Mouse (Mus musculus): ENCODE data around the gene Olfr1395. TPM values are rescaled to one million over a fixed set of nuclear protein-coding genes. Genes with fewer than 3 reads are reported as not detected.
A peak's percentile ranks its signal among the peaks of the same experiment; 100 is the strongest.

Olfr1395 gene
- total and polyA plus RNA-seq, 3 experiments: not detected

DNA sequence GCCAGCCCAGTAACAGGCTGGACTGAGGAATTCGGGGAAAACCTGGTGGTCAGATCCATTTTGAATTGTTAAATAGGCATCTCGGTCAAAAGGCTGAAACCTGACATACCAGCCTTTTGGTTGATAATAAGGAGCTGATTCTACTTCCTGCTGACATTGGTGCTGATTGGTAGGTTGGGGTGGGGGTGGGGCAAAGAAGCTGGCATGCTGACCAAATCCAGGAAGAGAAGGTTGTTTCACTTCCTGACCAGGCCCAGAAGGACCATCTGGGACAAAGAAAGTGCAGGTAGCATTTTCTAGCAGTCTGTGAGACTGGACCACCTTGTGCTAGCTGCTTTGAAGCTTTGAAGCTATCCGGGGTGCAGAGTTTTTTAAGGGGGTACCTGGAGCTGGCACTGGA, 41.7 kb upstream of the Olfr1395 start:
- Histone ChIP-seq H3K79me2 (ENCODE audit: control insufficient read depth, insufficient read depth, low read length, poor library complexity) (no peaks in the 10 kb centered on the region), H3K36me3 (ENCODE audit: control insufficient read depth in 1 of 2, insufficient read depth in 2 of 2, low read length in 2 of 2) (peaks cover 0 to 9% of the 10 kb centered on the region in 2 experiments; a peak in 3 of 4 replicates), H3K4me1 (ENCODE audit: control insufficient read depth in 1 of 2, insufficient read depth in 2 of 2, low read length in 2 of 2) (peaks cover 2 to 8% of the 10 kb centered on the region in 2 experiments; a peak in 3 of 4 replicates), H3K9ac (ENCODE audit: control insufficient read depth, low read depth, low read length, poor library complexity, severe bottlenecking) (peak overlapping the region; percentile 12; the same call in 1 of the 2 replicates), H3K4me3 (ENCODE audit: control insufficient read depth in 1 of 2, insufficient read depth in 1 of 2, low read depth in 2 of 2, low read length in 2 of 2) (0 out of 4 replicates have a peak overlapping the region, but pooled peaks of 1 of the 2 experiments have one; percentile 22), H3K9me3 (replicated peaks; ENCODE audit: insufficient read depth, low read length) (no peaks in the 10 kb centered on the region), H3K27me3 (ENCODE audit: control insufficient read depth in 1 of 2, insufficient read depth in 2 of 2, low read length in 2 of 2) (no peaks in the 10 kb centered on the region), H3K27ac (ENCODE audit: control insufficient read depth, low read depth, low read length) (no peak overlapping the region)
- TF ChIP-seq POLR2AphosphoS2 (IDR thresholded peaks at IDR 0.05; ENCODE audit: low read length) (no peak), MAFK (IDR thresholded peaks at IDR 0.05; ENCODE audit: borderline replicate concordance, low read depth, low read length) (no peak), NELFE (IDR thresholded peaks at IDR 0.05; ENCODE audit: low read depth, low read length) (0 out of 2 replicates have a peak, but pooled peaks have one; percentile 30), SIN3A (IDR thresholded peaks at IDR 0.05; ENCODE audit: low read length) (0 out of 2 replicates have a peak, but pooled peaks have one; percentile 53), ZMIZ1 (IDR thresholded peaks at IDR 0.05; ENCODE audit: low read depth, low read length) (no peak), BHLHE40 (IDR thresholded peaks at IDR 0.05; ENCODE audit: borderline replicate concordance, low read depth, low read length) (no peak), MAX (IDR thresholded peaks at IDR 0.05; ENCODE audit: low read length) (no peak), ZC3H11A (IDR thresholded peaks at IDR 0.05; ENCODE audit: low read depth, low read length) (no peak), MEF2A (IDR thresholded peaks at IDR 0.05; ENCODE audit: extremely low read depth, insufficient replicate concordance, low read depth, low read length, poor library complexity, severe bottlenecking) (no peak), ZKSCAN1 (IDR thresholded peaks at IDR 0.05; ENCODE audit: low read depth, low read length) (no peak), TCF12 (IDR thresholded peaks at IDR 0.05; ENCODE audit: low read depth, low read length) (no peak), CHD2 (IDR thresholded peaks at IDR 0.05; ENCODE audit: low read length) (0 out of 2 replicates have a peak, but pooled peaks have one; percentile 13), KAT2A (conservative IDR thresholded peaks at IDR 0.05; ENCODE audit: low read depth, low read length) (no peak), CHD1 (IDR thresholded peaks at IDR 0.05; ENCODE audit: low read depth, low read length) (no peak), MAZ (IDR thresholded peaks at IDR 0.05; ENCODE audit: low read depth, low read length) (no peak), MXI1 (IDR thresholded peaks at IDR 0.05; ENCODE audit: low read depth, low read length) (no peak), E2F4 (IDR thresholded peaks at IDR 0.05; ENCODE audit: borderline replicate concordance, low read depth, low read length) (no peak), HCFC1 (IDR thresholded peaks at IDR 0.05; ENCODE audit: low read depth, low read length) (peak; percentile 60), ELF1 (IDR thresholded peaks at IDR 0.05; ENCODE audit: low read depth, low read length) (peak; percentile 86), GATA1 (IDR thresholded peaks at IDR 0.05; ENCODE audit: low read depth, low read length) (no peak), POLR2A (IDR thresholded peaks at IDR 0.05; ENCODE audit: control insufficient read depth in 1 of 2, insufficient read depth in 1 of 2, low read depth in 1 of 2, low read length in 2 of 2, poor library complexity in 1 of 2) (peak in 1 of 2 experiments; percentile 48; a peak in 1 of 4 replicates), JUND (IDR thresholded peaks at IDR 0.05; ENCODE audit: low read depth, low read length) (no peak), CTCF (IDR thresholded peaks at IDR 0.05 in 2 of 3, conservative IDR thresholded peaks at IDR 0.05 in 1 of 3; ENCODE audit: control insufficient read depth in 1 of 3, insufficient read depth in 1 of 3, low read depth in 2 of 3, low read length in 3 of 3, poor library complexity in 1 of 3, severe bottlenecking in 1 of 3) (no peak), NRF1 (IDR thresholded peaks at IDR 0.05; ENCODE audit: insufficient read depth, low read depth, low read length, poor library complexity, severe bottlenecking) (no peak), EP300 (IDR thresholded peaks at IDR 0.05; ENCODE audit: low read depth in 1 of 2, low read length in 2 of 2) (no peak)
- peak; percentile 74 for DNase-seq (ENCODE audit: low read depth, low spot score)
